Mouse (Mus musculus) thymus, adult 2 months (tissue): ENCODE measurements around the gene Yipf1. TPM values are rescaled to one million over a fixed set of nuclear protein-coding genes. Genes with fewer than 3 reads are reported as not detected.
A peak's percentile ranks its signal among the peaks of the same experiment; 100 is the strongest.

Experiments used
- DNase-seq: peaks from one replicate; pipeline ENCODE4 v3.0.0; 2021
- H3K27ac ChIP-seq: fragments of 200-500 bp; 2 replicates; pipeline ENCODE4 v1.5.1; 2012; ENCODE audit warnings: low read length, control low read depth; ENCODE audit not compliant: control insufficient read depth, insufficient read depth
- H3K27me3 ChIP-seq: fragments of 200-500 bp; 2 replicates; pipeline ENCODE4 v1.6.1; 2012; ENCODE audit warnings: mild to moderate bottlenecking, low read length, moderate library complexity, mixed read lengths; ENCODE audit not compliant: control insufficient read depth, insufficient read depth
- H3K36me3 ChIP-seq: fragments of 200-500 bp; 2 replicates; pipeline ENCODE4 v1.6.1; 2012; ENCODE audit warnings: mild to moderate bottlenecking, low read length, moderate library complexity; ENCODE audit not compliant: control insufficient read depth, insufficient read depth
- H3K4me1 ChIP-seq: fragments of 200-500 bp; replicated peaks from 2 replicates; pipeline ENCODE4 v1.6.1; 2012; ENCODE audit warnings: low read length; ENCODE audit not compliant: control insufficient read depth, insufficient read depth
- H3K4me3 ChIP-seq: fragments of 200-500 bp; 2 replicates; pipeline ENCODE4 v1.5.1; 2012; ENCODE audit warnings: mild to moderate bottlenecking, low read length, control low read depth, moderate library complexity; ENCODE audit not compliant: control insufficient read depth, insufficient read depth
- CTCF ChIP-seq: fragments of 200-500 bp; IDR thresholded peaks from 2 replicates; pipeline ENCODE4 v1.5.1; 2012; ENCODE audit warnings: mild to moderate bottlenecking, control low read depth, low read length, moderate library complexity, borderline replicate concordance; ENCODE audit not compliant: control insufficient read depth, poor library complexity, insufficient read depth; ENCODE audit errors: extremely low read depth
- POLR2A ChIP-seq: fragments of 200-500 bp; IDR thresholded peaks from 2 replicates; pipeline ENCODE4 v1.6.1; 2012; ENCODE audit warnings: mild to moderate bottlenecking, low read length, control low read depth, moderate library complexity; ENCODE audit not compliant: control insufficient read depth, poor library complexity, insufficient read depth; ENCODE audit errors: extremely low read depth
- WGBS: fragments of 180-500 bp; shearing (Covaris S2); methylation state at CpG from one replicate; pipeline ENCODE4 v1.1.7; 2018; 5-methylcytosine and 5-hydroxymethylcytosine counted together
- polyA plus RNA-seq: library from polyadenylated mRNA; depleted of rRNA; stranded (reverse); fragments of >200 nt; gene quantifications from 2 replicates; pipeline ENCODE4 v1.2.3, GENCODE M21; 2012

Yipf1 gene
- polyA plus RNA-seq, 1 experiment = 57.1 TPM

- Histone ChIP-seq H3K4me1 (no peaks in the 10 kb centered on the region), H3K27ac (no peak overlapping the region), H3K4me3 (no peak overlapping the region), H3K27me3 (no peaks in the 10 kb centered on the region), H3K36me3 (peaks cover 19% of the 10 kb centered on the region)
- 96% methylated on average over 7 of the region's 7 CpGs for WGBS
- DNase-seq = no peak
- TF ChIP-seq CTCF (no peak), POLR2A (no peak)
Observed at GRCm38 (mm10) chr4:107344612-107345011, 30.4 kb downstream of the Yipf1 start.

DNA sequence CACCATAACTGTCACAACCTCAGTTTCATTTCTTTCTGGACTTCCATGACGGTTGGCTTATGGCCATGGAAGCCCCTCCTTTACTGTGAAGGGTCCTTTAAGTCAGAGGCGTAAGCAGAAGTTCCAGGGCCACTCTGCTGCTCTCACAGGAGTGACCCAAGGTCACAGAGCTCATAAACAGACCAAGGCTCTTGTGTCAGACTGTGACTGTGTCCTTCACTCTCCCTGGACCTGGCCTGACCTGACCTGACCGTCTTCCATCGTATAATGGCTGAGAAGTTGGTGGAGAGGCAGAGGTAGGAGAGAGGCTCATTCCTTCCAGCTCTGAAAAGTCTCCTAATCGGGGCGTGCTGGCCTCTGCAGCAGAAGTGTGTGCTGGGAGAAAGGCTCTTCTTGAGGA, 33.1 kb downstream of the Yipf1 start:
- WGBS = 94% methylated on average over 6 of the region's 6 CpGs
- H3K36me3 ChIP-seq = peaks cover 24% of the 10 kb centered on the region
- no peaks in the 10 kb centered on the region for H3K27me3 ChIP-seq
- DNase-seq = no peak
- no peaks in the 10 kb centered on the region for H3K4me1 ChIP-seq
- no peak for TF ChIP-seq CTCF
- TF ChIP-seq POLR2A = no peak
- no peak overlapping the region for H3K27ac ChIP-seq
- H3K4me3 ChIP-seq = no peak overlapping the region

DNA sequence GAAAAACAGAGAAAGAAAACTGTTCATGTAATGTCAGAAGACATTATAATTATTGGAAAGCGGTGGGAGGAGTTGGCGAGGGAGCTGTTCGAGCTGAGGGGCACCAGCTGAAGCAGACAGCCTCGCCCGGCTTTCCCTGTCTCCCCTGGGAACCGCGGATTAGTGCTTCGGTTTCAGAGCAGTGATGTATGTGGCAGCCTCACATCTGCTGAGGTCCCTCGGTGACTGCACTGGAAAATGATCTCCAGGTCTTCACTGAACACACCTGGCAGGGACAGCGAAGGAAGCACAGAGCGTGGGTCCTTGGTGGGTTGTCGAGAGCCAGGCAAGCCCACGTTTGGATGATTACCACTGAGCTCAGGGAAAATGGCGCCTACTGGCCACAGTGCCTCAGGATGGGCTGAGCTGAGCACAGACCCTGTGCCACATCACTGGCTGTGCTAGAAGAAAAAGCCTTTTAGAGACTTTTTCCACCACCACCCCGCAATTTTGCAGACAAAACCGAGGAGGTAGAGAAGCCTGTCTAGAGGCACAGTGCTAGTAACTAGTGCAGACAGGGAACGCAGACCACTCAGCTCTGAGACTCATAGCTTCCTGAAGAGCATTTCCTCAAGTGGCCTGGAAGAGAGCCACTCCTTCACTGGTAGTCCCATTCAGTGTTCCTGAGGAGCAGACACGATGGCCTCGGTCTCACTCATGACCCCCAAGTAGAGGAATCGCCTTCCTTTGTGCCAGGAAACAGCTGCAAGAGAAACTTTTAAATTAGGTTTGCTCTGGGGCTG, 34.6 kb downstream of the Yipf1 start:
- H3K36me3 ChIP-seq = peaks cover 20% of the 10 kb centered on the region
- H3K27me3 ChIP-seq = no peaks in the 10 kb centered on the region
- no peak overlapping the region for H3K4me3 ChIP-seq
- no peaks in the 10 kb centered on the region for H3K4me1 ChIP-seq
- H3K27ac ChIP-seq = no peak overlapping the region
- 93% methylated on average over 20 of the region's 20 CpGs for WGBS
- no peak for DNase-seq
- TF ChIP-seq POLR2A (no peak), CTCF (no peak)

DNA sequence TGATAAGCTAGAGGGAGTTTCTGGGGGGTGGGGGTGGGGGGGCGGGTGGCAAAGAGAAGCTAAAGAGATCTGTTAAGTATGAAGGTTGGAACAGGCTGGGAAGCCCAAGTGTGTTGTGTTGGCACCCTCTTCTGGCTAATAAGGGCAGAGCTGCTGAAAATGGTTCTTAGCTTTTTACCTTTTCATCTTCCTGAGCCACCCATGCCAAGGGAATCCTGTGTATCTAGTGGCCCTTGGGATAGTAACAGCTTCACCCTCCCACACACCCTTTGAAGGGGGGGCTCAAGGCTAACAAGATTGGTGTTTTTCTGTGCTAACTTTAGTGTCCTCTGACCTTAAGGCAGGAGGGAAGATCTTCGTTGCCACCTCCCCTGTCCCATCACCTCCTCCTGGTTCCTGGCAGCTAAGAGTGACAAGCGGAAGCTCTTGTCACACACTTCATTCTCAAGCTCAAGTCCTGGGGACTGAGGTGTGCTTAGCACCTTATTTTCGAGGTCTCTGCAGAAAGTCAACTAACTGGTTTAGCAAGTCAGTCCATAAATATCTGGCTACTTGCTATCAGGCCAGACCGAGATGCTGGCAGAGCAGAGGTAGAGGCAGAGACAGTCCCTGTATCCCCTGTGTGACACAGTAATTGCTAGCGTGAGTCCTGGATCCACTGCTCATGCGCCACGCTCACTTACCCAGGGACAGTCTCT, 35.3 kb downstream of the Yipf1 start:
- 87% methylated on average over 8 of the region's 8 CpGs for WGBS
- Histone ChIP-seq H3K27ac (no peak overlapping the region), H3K27me3 (no peaks in the 10 kb centered on the region), H3K36me3 (peaks cover 20% of the 10 kb centered on the region), H3K4me1 (no peaks in the 10 kb centered on the region), H3K4me3 (no peak overlapping the region)
- peak; percentile 40 for DNase-seq
- TF ChIP-seq POLR2A (no peak), CTCF (no peak)

GRCm38 (mm10) chr4:107351368-107351767, 37.2 kb downstream of the Yipf1 start:
- no peak for DNase-seq
- Histone ChIP-seq H3K4me3 (no peak overlapping the region), H3K36me3 (peaks cover 13% of the 10 kb centered on the region; the same call in 1 of the 2 replicates), H3K27ac (no peak overlapping the region), H3K27me3 (no peaks in the 10 kb centered on the region), H3K4me1 (no peaks in the 10 kb centered on the region)
- TF ChIP-seq CTCF = no peak
- TF ChIP-seq POLR2A = no peak

DNA sequence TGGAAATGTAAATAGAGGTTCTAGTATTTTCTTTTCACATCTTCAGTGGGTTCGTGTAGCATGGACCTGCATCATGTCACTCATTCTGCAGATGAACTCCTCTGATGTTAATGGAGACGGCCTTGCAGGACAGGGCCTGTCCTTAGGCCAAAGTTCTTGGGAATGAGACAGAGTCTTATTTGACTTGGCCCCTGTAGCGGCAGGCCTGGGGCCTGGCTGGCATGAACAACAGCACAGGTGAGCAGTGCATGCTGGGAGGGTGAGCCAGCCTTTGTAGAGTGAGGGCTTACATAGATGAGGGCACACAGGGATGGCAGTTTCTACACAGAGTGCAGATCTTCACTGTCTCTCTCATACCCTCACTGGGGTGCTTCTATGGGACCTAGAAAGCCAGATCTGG, 39.4 kb downstream of the Yipf1 start:
- H3K36me3 ChIP-seq = peaks cover 4% of the 10 kb centered on the region; the same call in 1 of the 2 replicates
- DNase-seq = no peak
- H3K4me3 ChIP-seq = no peak overlapping the region
- TF ChIP-seq POLR2A = no peak
- TF ChIP-seq CTCF = no peak
- H3K27me3 ChIP-seq = no peaks in the 10 kb centered on the region
- WGBS = 94% methylated on average over 3 of the region's 3 CpGs
- no peaks in the 10 kb centered on the region for H3K4me1 ChIP-seq
- no peak overlapping the region for H3K27ac ChIP-seq
